Mouse (Mus musculus): ENCODE measurements around the gene Ccnd3. TPM values are rescaled to one million over a fixed set of nuclear protein-coding genes. Genes with fewer than 3 reads are reported as not detected.

Ccnd3 gene
- total and polyA plus RNA-seq, 3 experiments: 143 to 568 TPM; not detected in 1

- Histone ChIP-seq H3K27me3 (ENCODE audit: control insufficient read depth in 1 of 2, insufficient read depth in 2 of 2, low read length in 2 of 2) (no peaks in the 10 kb centered on the region), H3K9ac (ENCODE audit: control insufficient read depth, low read depth, low read length, poor library complexity, severe bottlenecking) (no peak overlapping the region), H3K27ac (ENCODE audit: control insufficient read depth, low read depth, low read length) (no peak overlapping the region), H3K36me3 (ENCODE audit: control insufficient read depth in 1 of 2, insufficient read depth in 2 of 2, low read length in 2 of 2) (peaks cover 0 to 6% of the 10 kb centered on the region in 2 experiments; a peak in 2 of 4 replicates), H3K4me3 (ENCODE audit: control insufficient read depth in 1 of 2, insufficient read depth in 1 of 2, low read depth in 2 of 2, low read length in 2 of 2) (no peak overlapping the region), H3K4me1 (ENCODE audit: control insufficient read depth in 1 of 2, insufficient read depth in 2 of 2, low read length in 2 of 2) (peaks cover 5 to 9% of the 10 kb centered on the region in 2 experiments), H3K79me2 (ENCODE audit: control insufficient read depth, insufficient read depth, low read length, poor library complexity) (no peaks in the 10 kb centered on the region), H3K9me3 (replicated peaks; ENCODE audit: insufficient read depth, low read length) (no peaks in the 10 kb centered on the region)
- TF ChIP-seq GABPA (IDR thresholded peaks at IDR 0.05; ENCODE audit: low read depth, low read length): no peak
- TF ChIP-seq MYC (IDR thresholded peaks at IDR 0.05; ENCODE audit: low read depth, low read length): no peak
- TF ChIP-seq GATA1 (IDR thresholded peaks at IDR 0.05; ENCODE audit: low read depth, low read length): no peak
- no peak for TF ChIP-seq TBP (IDR thresholded peaks at IDR 0.05; ENCODE audit: low read depth, low read length)
- no peak for TF ChIP-seq UBTF (IDR thresholded peaks at IDR 0.05; ENCODE audit: borderline replicate concordance, insufficient read depth, low read depth, low read length)
- no peak for DNase-seq (ENCODE audit: low read depth, low spot score)
Observed at GRCm38 (mm10) chr17:47543051-47543650, 38.3 kb downstream of the Ccnd3 start.

GRCm38 (mm10) chr17:47545154-47545553 is 40.3 kb downstream of the Ccnd3 start:
- peaks cover 5 to 9% of the 10 kb centered on the region in 2 experiments for H3K4me1 ChIP-seq (ENCODE audit: control insufficient read depth in 1 of 2, insufficient read depth in 2 of 2, low read length in 2 of 2)
- no peaks in the 10 kb centered on the region for H3K79me2 ChIP-seq (ENCODE audit: control insufficient read depth, insufficient read depth, low read length, poor library complexity)
- TF ChIP-seq ETS1 (IDR thresholded peaks at IDR 0.05; ENCODE audit: low read depth, low read length) (no peak), MYC (IDR thresholded peaks at IDR 0.05; ENCODE audit: low read depth, low read length) (no peak), HCFC1 (IDR thresholded peaks at IDR 0.05; ENCODE audit: low read depth, low read length) (no peak), MAZ (IDR thresholded peaks at IDR 0.05; ENCODE audit: low read depth, low read length) (no peak), UBTF (IDR thresholded peaks at IDR 0.05; ENCODE audit: borderline replicate concordance, insufficient read depth, low read depth, low read length) (no peak), NELFE (IDR thresholded peaks at IDR 0.05; ENCODE audit: low read depth, low read length) (no peak), MAFK (IDR thresholded peaks at IDR 0.05; ENCODE audit: borderline replicate concordance, low read depth, low read length) (no peak), RAD21 (IDR thresholded peaks at IDR 0.05; ENCODE audit: low read depth, low read length) (no peak)
- H3K36me3 ChIP-seq (ENCODE audit: control insufficient read depth in 1 of 2, insufficient read depth in 2 of 2, low read length in 2 of 2): peaks cover 0 to 6% of the 10 kb centered on the region in 2 experiments; a peak in 2 of 4 replicates
- DNase-seq (ENCODE audit: low read depth, low spot score): no peak
- H3K9ac ChIP-seq (ENCODE audit: control insufficient read depth, low read depth, low read length, poor library complexity, severe bottlenecking): no peak overlapping the region
- H3K27ac ChIP-seq (ENCODE audit: control insufficient read depth, low read depth, low read length): no peak overlapping the region
- H3K4me3 ChIP-seq (ENCODE audit: control insufficient read depth in 1 of 2, insufficient read depth in 1 of 2, low read depth in 2 of 2, low read length in 2 of 2): no peak overlapping the region
- H3K9me3 ChIP-seq (replicated peaks; ENCODE audit: insufficient read depth, low read length): no peaks in the 10 kb centered on the region
- no peaks in the 10 kb centered on the region for H3K27me3 ChIP-seq (ENCODE audit: control insufficient read depth in 1 of 2, insufficient read depth in 2 of 2, low read length in 2 of 2)

GRCm38 (mm10) chr17:47545861-47546331 is 41.0 kb downstream of the Ccnd3 start:
- no peak overlapping the region for H3K27ac ChIP-seq (ENCODE audit: control insufficient read depth, low read depth, low read length)
- peaks cover 5 to 9% of the 10 kb centered on the region in 2 experiments for H3K4me1 ChIP-seq (ENCODE audit: control insufficient read depth in 1 of 2, insufficient read depth in 2 of 2, low read length in 2 of 2)
- no peak for TF ChIP-seq NRF1 (IDR thresholded peaks at IDR 0.05; ENCODE audit: insufficient read depth, low read depth, low read length, poor library complexity, severe bottlenecking)
- TF ChIP-seq BHLHE40 (IDR thresholded peaks at IDR 0.05; ENCODE audit: borderline replicate concordance, low read depth, low read length): no peak
- TF ChIP-seq MXI1 (IDR thresholded peaks at IDR 0.05; ENCODE audit: low read depth, low read length): no peak
- no peak for TF ChIP-seq CHD2 (IDR thresholded peaks at IDR 0.05; ENCODE audit: low read length)
- TF ChIP-seq TCF12 (IDR thresholded peaks at IDR 0.05; ENCODE audit: low read depth, low read length): no peak
- no peak for TF ChIP-seq ZNF384 (IDR thresholded peaks at IDR 0.05; ENCODE audit: low read depth, low read length)
- TF ChIP-seq CTCF (IDR thresholded peaks at IDR 0.05 in 2 of 3, conservative IDR thresholded peaks at IDR 0.05 in 1 of 3; ENCODE audit: control insufficient read depth in 1 of 3, insufficient read depth in 1 of 3, low read depth in 2 of 3, low read length in 3 of 3, poor library complexity in 1 of 3, severe bottlenecking in 1 of 3): no peak
- TF ChIP-seq ZC3H11A (IDR thresholded peaks at IDR 0.05; ENCODE audit: low read depth, low read length): no peak
- no peak for TF ChIP-seq GABPA (IDR thresholded peaks at IDR 0.05; ENCODE audit: low read depth, low read length)
- no peaks in the 10 kb centered on the region for H3K9me3 ChIP-seq (replicated peaks; ENCODE audit: insufficient read depth, low read length)
- DNase-seq (ENCODE audit: low read depth, low spot score): peak; percentile 23
- peaks cover 0 to 6% of the 10 kb centered on the region in 2 experiments; a peak in 2 of 4 replicates for H3K36me3 ChIP-seq (ENCODE audit: control insufficient read depth in 1 of 2, insufficient read depth in 2 of 2, low read length in 2 of 2)
- no peak overlapping the region for H3K4me3 ChIP-seq (ENCODE audit: control insufficient read depth in 1 of 2, insufficient read depth in 1 of 2, low read depth in 2 of 2, low read length in 2 of 2)
- H3K79me2 ChIP-seq (ENCODE audit: control insufficient read depth, insufficient read depth, low read length, poor library complexity): no peaks in the 10 kb centered on the region
- H3K27me3 ChIP-seq (ENCODE audit: control insufficient read depth in 1 of 2, insufficient read depth in 2 of 2, low read length in 2 of 2): no peaks in the 10 kb centered on the region
- H3K9ac ChIP-seq (ENCODE audit: control insufficient read depth, low read depth, low read length, poor library complexity, severe bottlenecking): no peak overlapping the region

All from MEL (cell line).